Mouse (Mus musculus): ENCODE measurements around the gene Pitpna. TPM values are rescaled to one million over a fixed set of nuclear protein-coding genes. Genes with fewer than 3 reads are reported as not detected.

The Pitpna gene
- polyA plus RNA-seq, 1 experiment from 2014 or later, result 98.3 TPM

- no peak overlapping the region for H3K9ac ChIP-seq (ENCODE audit: low read depth, low read length)
- H3K36me3 ChIP-seq (ENCODE audit: control insufficient read depth, insufficient read depth, low read length), result 0 out of 2 replicates have a peak, but pooled peaks cover 2% of the 10 kb centered on the region
- 85% methylated on average over 3 of the region's 3 CpGs for WGBS
- ATAC-seq, result no peak
- no peaks in the 10 kb centered on the region for H3K4me1 ChIP-seq (ENCODE audit: control insufficient read depth, insufficient read depth, low read length)
- no peak overlapping the region for H3K4me3 ChIP-seq (ENCODE audit: low read depth, low read length)
- no peaks in the 10 kb centered on the region for H3K9me3 ChIP-seq (replicated peaks; ENCODE audit: control insufficient read depth, low read length, poor library complexity, severe bottlenecking)
- no peak overlapping the region for H3K27ac ChIP-seq (ENCODE audit: low read length)
- H3K4me2 ChIP-seq (ENCODE audit: low read length), result no peak overlapping the region
- H3K27me3 ChIP-seq (ENCODE audit: control insufficient read depth, insufficient read depth, low read depth, low read length), result no peaks in the 10 kb centered on the region
These were observed 80.7 kb downstream of the Pitpna start for GRCm38 (mm10) chr11:75668621-75669020.

DNA sequence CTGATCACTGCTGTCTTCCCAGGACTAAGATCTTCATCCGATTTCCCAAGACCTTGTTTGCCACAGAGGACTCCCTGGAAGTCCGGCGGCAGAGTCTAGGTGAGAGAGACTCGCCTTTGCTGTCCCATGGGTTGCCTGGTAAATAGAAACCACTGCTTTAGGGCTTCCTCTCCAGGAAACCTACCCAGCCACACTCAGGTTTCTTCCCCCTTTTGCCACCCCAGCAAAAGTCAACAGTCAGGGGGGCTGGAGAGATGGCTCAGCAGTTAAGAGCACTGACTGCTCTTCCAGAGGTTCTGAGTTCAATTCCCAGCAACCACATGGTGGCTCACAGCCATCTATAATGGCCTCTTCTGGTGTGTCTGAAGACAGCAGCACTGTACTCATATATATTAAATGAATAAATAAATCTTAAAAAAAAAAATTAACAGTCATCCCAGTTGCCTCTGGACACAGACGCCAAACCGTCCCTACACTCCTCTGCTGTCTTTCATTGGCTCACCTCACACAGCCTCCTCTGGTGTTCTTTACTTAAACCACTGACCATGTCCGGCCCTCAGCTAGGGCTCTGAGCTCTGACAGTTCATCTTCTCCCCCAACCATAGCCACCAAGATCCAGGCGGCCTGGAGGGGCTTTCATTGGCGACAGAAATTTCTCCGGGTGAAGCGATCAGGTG lies 81.4 kb downstream of the Pitpna start:
- Histone ChIP-seq H3K4me1 (ENCODE audit: control insufficient read depth, insufficient read depth, low read length) (no peaks in the 10 kb centered on the region), H3K9ac (ENCODE audit: low read depth, low read length) (no peak overlapping the region), H3K27me3 (ENCODE audit: control insufficient read depth, insufficient read depth, low read depth, low read length) (no peaks in the 10 kb centered on the region), H3K27ac (ENCODE audit: low read length) (no peak overlapping the region), H3K4me3 (ENCODE audit: low read depth, low read length) (no peak overlapping the region), H3K36me3 (ENCODE audit: control insufficient read depth, insufficient read depth, low read length) (0 out of 2 replicates have a peak, but pooled peaks cover 2% of the 10 kb centered on the region), H3K4me2 (ENCODE audit: low read length) (no peak overlapping the region), H3K9me3 (replicated peaks; ENCODE audit: control insufficient read depth, low read length, poor library complexity, severe bottlenecking) (no peaks in the 10 kb centered on the region)
- 88% methylated on average over 11 of the region's 11 CpGs for WGBS
- ATAC-seq, result no peak

GRCm38 (mm10) chr11:75669853-75670200 lies 81.9 kb downstream of the Pitpna start:
- Histone ChIP-seq H3K36me3 (ENCODE audit: control insufficient read depth, insufficient read depth, low read length) (0 out of 2 replicates have a peak, but pooled peaks cover 2% of the 10 kb centered on the region), H3K9ac (ENCODE audit: low read depth, low read length) (no peak overlapping the region), H3K4me2 (ENCODE audit: low read length) (no peak overlapping the region), H3K4me3 (ENCODE audit: low read depth, low read length) (no peak overlapping the region), H3K27ac (ENCODE audit: low read length) (no peak overlapping the region), H3K27me3 (ENCODE audit: control insufficient read depth, insufficient read depth, low read depth, low read length) (no peaks in the 10 kb centered on the region), H3K4me1 (ENCODE audit: control insufficient read depth, insufficient read depth, low read length) (no peaks in the 10 kb centered on the region), H3K9me3 (replicated peaks; ENCODE audit: control insufficient read depth, low read length, poor library complexity, severe bottlenecking) (no peaks in the 10 kb centered on the region)
- no peak for ATAC-seq
- 91% methylated on average over 12 of the region's 12 CpGs for WGBS

DNA sequence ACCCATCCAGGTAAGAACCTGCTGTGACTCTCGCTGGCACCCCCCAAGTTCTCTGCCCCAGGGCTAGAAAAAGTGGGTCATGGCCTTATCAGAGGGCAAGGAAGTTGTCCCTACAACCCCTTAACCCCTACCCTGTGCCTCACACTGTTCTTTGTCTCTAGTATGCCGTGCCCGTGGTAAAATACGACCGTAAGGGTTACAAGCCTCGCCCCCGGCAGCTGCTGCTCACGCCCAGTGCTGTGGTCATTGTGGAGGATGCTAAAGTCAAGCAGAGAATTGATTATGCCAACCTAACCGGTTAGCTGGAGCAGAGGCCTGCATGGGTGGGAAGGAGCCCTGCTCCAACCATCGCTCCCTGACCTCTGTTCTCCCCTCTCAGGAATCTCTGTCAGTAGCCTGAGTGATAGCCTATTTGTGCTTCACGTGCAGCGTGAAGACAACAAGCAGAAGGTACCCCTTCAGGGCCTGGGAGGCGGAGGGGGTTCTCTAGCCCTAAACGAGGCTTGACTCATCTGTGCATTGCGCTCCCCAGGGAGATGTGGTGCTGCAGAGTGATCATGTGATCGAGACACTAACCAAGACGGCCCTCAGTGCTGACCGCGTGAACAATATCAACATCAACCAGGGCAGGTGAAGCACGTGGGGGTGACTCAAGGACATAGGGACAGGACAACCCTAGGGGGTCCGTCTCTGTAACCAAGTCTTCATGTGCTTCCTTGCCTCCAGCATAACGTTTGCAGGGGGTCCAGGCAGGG lies 83.7 kb downstream of the Pitpna start:
- no peak overlapping the region for H3K4me3 ChIP-seq (ENCODE audit: low read depth, low read length)
- no peaks in the 10 kb centered on the region for H3K36me3 ChIP-seq (ENCODE audit: control insufficient read depth, insufficient read depth, low read length)
- no peaks in the 10 kb centered on the region for H3K4me1 ChIP-seq (ENCODE audit: control insufficient read depth, insufficient read depth, low read length)
- 84% methylated on average over 22 of the region's 22 CpGs for WGBS
- ATAC-seq, result no peak
- no peak overlapping the region for H3K27ac ChIP-seq (ENCODE audit: low read length)
- no peaks in the 10 kb centered on the region for H3K27me3 ChIP-seq (ENCODE audit: control insufficient read depth, insufficient read depth, low read depth, low read length)
- H3K4me2 ChIP-seq (ENCODE audit: low read length), result no peak overlapping the region
- H3K9me3 ChIP-seq (replicated peaks; ENCODE audit: control insufficient read depth, low read length, poor library complexity, severe bottlenecking), result no peaks in the 10 kb centered on the region
- H3K9ac ChIP-seq (ENCODE audit: low read depth, low read length), result no peak overlapping the region

- Histone ChIP-seq H3K4me3 (ENCODE audit: low read depth, low read length) (no peak overlapping the region), H3K4me2 (ENCODE audit: low read length) (no peak overlapping the region), H3K36me3 (ENCODE audit: control insufficient read depth, insufficient read depth, low read length) (no peaks in the 10 kb centered on the region), H3K4me1 (ENCODE audit: control insufficient read depth, insufficient read depth, low read length) (no peaks in the 10 kb centered on the region), H3K27ac (ENCODE audit: low read length) (no peak overlapping the region), H3K9ac (ENCODE audit: low read depth, low read length) (no peak overlapping the region), H3K27me3 (ENCODE audit: control insufficient read depth, insufficient read depth, low read depth, low read length) (no peaks in the 10 kb centered on the region), H3K9me3 (replicated peaks; ENCODE audit: control insufficient read depth, low read length, poor library complexity, severe bottlenecking) (no peaks in the 10 kb centered on the region)
- no peak for ATAC-seq
- WGBS, result 94% methylated on average over 5 of the region's 5 CpGs
These were observed 85.5 kb downstream of the Pitpna start for GRCm38 (mm10) chr11:75673411-75673810.

GRCm38 (mm10) chr11:75674875-75675274 lies 87.0 kb downstream of the Pitpna start:
- Histone ChIP-seq H3K4me3 (ENCODE audit: low read depth, low read length) (no peak overlapping the region), H3K4me2 (ENCODE audit: low read length) (no peak overlapping the region), H3K9ac (ENCODE audit: low read depth, low read length) (no peak overlapping the region), H3K4me1 (ENCODE audit: control insufficient read depth, insufficient read depth, low read length) (no peaks in the 10 kb centered on the region), H3K9me3 (replicated peaks; ENCODE audit: control insufficient read depth, low read length, poor library complexity, severe bottlenecking) (no peaks in the 10 kb centered on the region), H3K27ac (ENCODE audit: low read length) (no peak overlapping the region), H3K36me3 (ENCODE audit: control insufficient read depth, insufficient read depth, low read length) (no peaks in the 10 kb centered on the region), H3K27me3 (ENCODE audit: control insufficient read depth, insufficient read depth, low read depth, low read length) (no peaks in the 10 kb centered on the region)
- no peak for ATAC-seq
- 75% methylated on average over 3 of the region's 3 CpGs for WGBS

- Histone ChIP-seq H3K9me3 (replicated peaks; ENCODE audit: control insufficient read depth, low read length, poor library complexity, severe bottlenecking) (no peaks in the 10 kb centered on the region), H3K27me3 (ENCODE audit: control insufficient read depth, insufficient read depth, low read depth, low read length) (no peaks in the 10 kb centered on the region), H3K4me1 (ENCODE audit: control insufficient read depth, insufficient read depth, low read length) (peaks cover 15% of the 10 kb centered on the region), H3K9ac (ENCODE audit: low read depth, low read length) (peak overlapping the region; percentile 51), H3K4me3 (ENCODE audit: low read depth, low read length) (peak overlapping the region; percentile 98), H3K36me3 (ENCODE audit: control insufficient read depth, insufficient read depth, low read length) (peaks cover 2% of the 10 kb centered on the region; the same call in 1 of the 2 replicates), H3K27ac (ENCODE audit: low read length) (peak overlapping the region; percentile 94), H3K4me2 (ENCODE audit: low read length) (peak overlapping the region; percentile 83)
- no peak for ATAC-seq
- WGBS, result 91% methylated on average over 3 of the region's 3 CpGs
These were observed 90.2 kb downstream of the Pitpna start for GRCm38 (mm10) chr11:75677881-75678746.

Data from midbrain, embryonic 16.5 days (tissue).